Mouse (Mus musculus) small intestine, adult 2 months (tissue): ENCODE data around the gene Bola1.

ENCODE experiments used
- CTCF ChIP-seq: fragments of 200-500 bp; IDR thresholded peaks from 2 replicates; pipeline ENCODE4 v1.5.1; 2012; ENCODE audit warnings: low read depth, mild to moderate bottlenecking, control low read depth, inconsistent platforms, low read length, moderate library complexity, mixed read lengths; ENCODE audit not compliant: insufficient replicate concordance, insufficient read length; ENCODE audit errors: extremely low read depth
- POLR2A ChIP-seq: fragments of 200-500 bp; IDR thresholded peaks from 2 replicates; pipeline ENCODE4 v1.6.1; 2012; ENCODE audit warnings: low read depth, mild to moderate bottlenecking, control low read depth, inconsistent platforms, low read length, moderate library complexity

DNA sequence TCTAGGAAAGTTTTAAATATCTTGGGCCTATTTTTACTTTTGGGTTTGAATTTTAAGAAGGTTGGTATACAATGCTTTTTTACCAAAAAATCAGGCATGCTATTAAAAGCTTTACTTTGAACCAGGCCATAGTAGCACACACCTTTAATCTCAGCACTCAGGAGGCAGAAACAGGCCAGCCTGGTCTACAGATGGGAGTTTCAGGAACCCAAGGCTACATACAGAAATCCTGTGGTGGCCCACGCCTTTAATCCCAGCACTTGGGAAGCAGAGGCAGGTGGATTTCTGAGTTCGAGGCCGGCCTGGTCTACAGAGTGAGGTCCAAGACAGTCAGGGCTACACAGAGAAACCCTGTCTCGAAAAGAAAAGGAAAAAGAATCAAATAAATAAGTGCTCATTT, 48.0 kb upstream of the Bola1 start:
- TF ChIP-seq POLR2A (no peak), CTCF (no peak)
